Mouse (Mus musculus): Measurements from ENCODE around the gene Galnt15.

DNA sequence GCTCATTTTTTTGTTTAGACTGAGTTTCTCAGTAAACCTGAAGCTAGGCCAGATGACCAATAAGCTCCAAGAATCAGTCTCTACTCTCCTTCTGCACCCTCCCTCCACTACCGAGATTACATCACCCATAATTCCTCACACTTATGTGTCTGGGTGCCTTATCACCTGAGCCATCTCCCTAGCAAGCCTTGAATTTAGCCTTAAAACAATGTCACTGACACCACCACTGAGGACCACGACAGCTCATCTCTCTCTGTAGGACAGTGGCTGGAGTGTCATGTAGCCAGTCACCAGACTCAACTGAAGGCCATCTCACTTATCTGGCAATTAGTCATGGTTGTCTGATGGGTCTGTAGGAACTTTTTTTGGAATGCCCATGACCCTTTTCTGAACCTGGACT lies 19.1 kb upstream of the Galnt15 start:
- TF ChIP-seq MAFK (IDR thresholded peaks at IDR 0.05; ENCODE audit: insufficient read depth, low read depth, low read length): no peak
- no peak for TF ChIP-seq ZC3H11A (IDR thresholded peaks at IDR 0.05; ENCODE audit: borderline replicate concordance, low read depth, low read length)
- TF ChIP-seq CHD2 (IDR thresholded peaks at IDR 0.05; ENCODE audit: low read depth, low read length): no peak
- no peak for TF ChIP-seq ZNF384 (IDR thresholded peaks at IDR 0.05; ENCODE audit: low read depth, low read length)
- TF ChIP-seq HCFC1 (IDR thresholded peaks at IDR 0.05; ENCODE audit: borderline replicate concordance, insufficient read depth, low read length): no peak

All from ES-E14 (cell line).